Mouse (Mus musculus) hindbrain, postnatal 0 days (tissue): ENCODE results near the gene Arid5b. TPM values are rescaled to one million over a fixed set of nuclear protein-coding genes. Genes with fewer than 3 reads are reported as not detected.
A peak's percentile ranks its signal among the peaks of the same experiment; 100 is the strongest.

Experiments used
- ATAC-seq: fragments of 200-750 bp; cut with Nextera tagmentation; 2 replicates; pipeline ENCODE4 v1.8.0; 2017; ENCODE audit warnings: mild to moderate bottlenecking, moderate TSS enrichment, moderate library complexity
- DNase-seq: peaks from one replicate; pipeline ENCODE4 v3.0.0-alpha.2; 2015; ENCODE audit warnings: low spot score
- H3K27ac ChIP-seq: fragments of 300-500 bp; sonication (generic); 2 replicates; pipeline ENCODE4 v1.5.1; 2014; ENCODE audit warnings: mild to moderate bottlenecking
- H3K27me3 ChIP-seq: fragments of 300-500 bp; sonication (generic); 2 replicates; pipeline ENCODE4 v1.6.1; 2014; ENCODE audit warnings: low read length, mixed read lengths; ENCODE audit not compliant: insufficient read depth
- H3K36me3 ChIP-seq: fragments of 300-500 bp; sonication (generic); 2 replicates; pipeline ENCODE4 v1.6.1; 2014; ENCODE audit warnings: low read length, mixed read lengths; ENCODE audit not compliant: insufficient read depth
- H3K4me1 ChIP-seq: fragments of 300-500 bp; sonication (generic); 2 replicates; pipeline ENCODE4 v1.6.1; 2014; ENCODE audit warnings: antibody characterized with exemption, low read length, mixed read lengths; ENCODE audit not compliant: insufficient read depth
- H3K4me2 ChIP-seq: fragments of 300-500 bp; sonication (generic); 2 replicates; pipeline ENCODE4 v1.6.1; 2014; ENCODE audit warnings: low read depth, mild to moderate bottlenecking, low read length, moderate library complexity, mixed read lengths
- H3K4me3 ChIP-seq: fragments of 300-500 bp; sonication (generic); 2 replicates; pipeline ENCODE4 v1.5.1; 2014; ENCODE audit warnings: low read length
- H3K9ac ChIP-seq: fragments of 300-500 bp; sonication (generic); replicated peaks from 2 replicates; pipeline ENCODE4 v1.6.1; 2014; ENCODE audit warnings: mild to moderate bottlenecking, low read length, moderate library complexity, mixed read lengths
- H3K9me3 ChIP-seq: fragments of 300-500 bp; sonication (generic); 2 replicates; pipeline ENCODE4 v1.6.1; 2016; ENCODE audit warnings: low read length, mixed read lengths
- CTCF ChIP-seq: IDR thresholded peaks from 2 replicates; pipeline ENCODE4 v1.5.1; 2016; ENCODE audit warnings: antibody characterized with exemption, control low read depth, low read depth
- WGBS: fragments of 180-500 bp; shearing (Covaris S2); extraction: QIAGEN DNeasy Blood & Tissue Kit; methylation state at CpG from one replicate; pipeline ENCODE4 v1.1.7; 2014; 5-methylcytosine and 5-hydroxymethylcytosine counted together
- polyA plus RNA-seq: library from polyadenylated mRNA; unstranded; fragments of >200 nt; fragmentation: Nextera tagmentation; extraction: Ambion mirVana; gene quantifications from 2 replicates; pipeline ENCODE4 v1.2.1, GENCODE M21; 2015
- total RNA-seq: library from RNA; depleted of rRNA; stranded (reverse); fragments of >200 nt; gene quantifications from 2 replicates; pipeline ENCODE4 v1.2.3, GENCODE M21; 2014

Arid5b gene
- total and polyA plus RNA-seq, 2 experiments from 2014 or later = 13.1 to 13.8 TPM

- H3K9me3 ChIP-seq = no peaks in the 10 kb centered on the region
- H3K36me3 ChIP-seq = no peaks in the 10 kb centered on the region
- no peak overlapping the region for H3K27ac ChIP-seq
- no peak for DNase-seq
- H3K4me3 ChIP-seq = no peak overlapping the region
- H3K4me2 ChIP-seq = no peak overlapping the region
- no peak for TF ChIP-seq CTCF
- peaks cover 4% of the 10 kb centered on the region; the same call in 1 of the 2 replicates for H3K4me1 ChIP-seq
- 90% methylated on average over 2 of the region's 2 CpGs for WGBS
- H3K9ac ChIP-seq = no peak overlapping the region
- no peak for ATAC-seq
- H3K27me3 ChIP-seq = no peaks in the 10 kb centered on the region
These were observed 114.4 kb downstream of the Arid5b start for GRCm38 (mm10) chr10:68164137-68164536.

GRCm38 (mm10) chr10:68159759-68160158, 118.8 kb downstream of the Arid5b start:
- TF ChIP-seq CTCF = no peak
- Histone ChIP-seq H3K4me1 (no peaks in the 10 kb centered on the region), H3K9me3 (no peaks in the 10 kb centered on the region), H3K4me2 (no peak overlapping the region), H3K27ac (no peak overlapping the region), H3K27me3 (no peaks in the 10 kb centered on the region), H3K36me3 (no peaks in the 10 kb centered on the region), H3K4me3 (no peak overlapping the region), H3K9ac (no peak overlapping the region)
- 95% methylated on average over 9 of the region's 9 CpGs for WGBS
- DNase-seq (no peak), ATAC-seq (no peak)

GRCm38 (mm10) chr10:68158555-68158954, 120.0 kb downstream of the Arid5b start:
- 94% methylated on average over 5 of the region's 5 CpGs for WGBS
- no peak overlapping the region for H3K4me3 ChIP-seq

GRCm38 (mm10) chr10:68157511-68157910, 121.0 kb downstream of the Arid5b start:
- H3K4me3 ChIP-seq = no peak overlapping the region
- no peak overlapping the region for H3K4me2 ChIP-seq
- WGBS = 43% methylated on average over 8 of the region's 8 CpGs
- no peaks in the 10 kb centered on the region for H3K9me3 ChIP-seq
- peaks cover 12% of the 10 kb centered on the region for H3K4me1 ChIP-seq
- no peak for ATAC-seq
- H3K27ac ChIP-seq = no peak overlapping the region
- no peak overlapping the region for H3K9ac ChIP-seq
- no peaks in the 10 kb centered on the region for H3K36me3 ChIP-seq
- no peak for DNase-seq
- no peak for TF ChIP-seq CTCF
- H3K27me3 ChIP-seq = no peaks in the 10 kb centered on the region

More at GRCm38 (mm10) chr10:68158555-68158954, 120.0 kb downstream of the Arid5b start:
- DNase-seq (no peak), ATAC-seq (no peak)
- Histone ChIP-seq H3K27ac (no peak overlapping the region), H3K4me1 (peaks cover 4% of the 10 kb centered on the region), H3K9ac (no peak overlapping the region), H3K36me3 (no peaks in the 10 kb centered on the region), H3K9me3 (no peaks in the 10 kb centered on the region), H3K4me2 (no peak overlapping the region), H3K27me3 (no peaks in the 10 kb centered on the region)
- TF ChIP-seq CTCF = no peak

- Histone ChIP-seq H3K9ac (no peak overlapping the region), H3K9me3 (no peaks in the 10 kb centered on the region), H3K27ac (no peak overlapping the region), H3K27me3 (no peaks in the 10 kb centered on the region), H3K4me1 (peaks cover 12% of the 10 kb centered on the region), H3K36me3 (no peaks in the 10 kb centered on the region), H3K4me3 (no peak overlapping the region), H3K4me2 (no peak overlapping the region)
- ATAC-seq (no peak), DNase-seq (no peak)
- TF ChIP-seq CTCF = no peak
- WGBS = 67% methylated on average over 10 of the region's 10 CpGs
These were observed 121.8 kb downstream of the Arid5b start for GRCm38 (mm10) chr10:68156646-68157245.

- Histone ChIP-seq H3K4me3 (no peak overlapping the region), H3K4me1 (peaks cover 12% of the 10 kb centered on the region), H3K9me3 (no peaks in the 10 kb centered on the region), H3K27ac (no peak overlapping the region), H3K4me2 (no peak overlapping the region), H3K27me3 (no peaks in the 10 kb centered on the region), H3K9ac (no peak overlapping the region), H3K36me3 (no peaks in the 10 kb centered on the region)
- TF ChIP-seq CTCF = peak; percentile 37
- DNase-seq (no peak), ATAC-seq (no peak)
- WGBS = 73% methylated on average over 6 of the region's 6 CpGs
These were observed 122.4 kb downstream of the Arid5b start for GRCm38 (mm10) chr10:68156159-68156558.

GRCm38 (mm10) chr10:68155431-68156119, 123.0 kb downstream of the Arid5b start:
- Histone ChIP-seq H3K4me2 (no peak overlapping the region), H3K9me3 (no peaks in the 10 kb centered on the region), H3K4me1 (peaks cover 12% of the 10 kb centered on the region), H3K4me3 (no peak overlapping the region), H3K27me3 (no peaks in the 10 kb centered on the region), H3K27ac (no peak overlapping the region), H3K36me3 (no peaks in the 10 kb centered on the region), H3K9ac (no peak overlapping the region)
- TF ChIP-seq CTCF = no peak
- DNase-seq = no peak
- WGBS = 95% methylated on average over 6 of the region's 6 CpGs
- no peak for ATAC-seq
